Mouse (Mus musculus): ENCODE measurements around the gene Zfp652.

DNA sequence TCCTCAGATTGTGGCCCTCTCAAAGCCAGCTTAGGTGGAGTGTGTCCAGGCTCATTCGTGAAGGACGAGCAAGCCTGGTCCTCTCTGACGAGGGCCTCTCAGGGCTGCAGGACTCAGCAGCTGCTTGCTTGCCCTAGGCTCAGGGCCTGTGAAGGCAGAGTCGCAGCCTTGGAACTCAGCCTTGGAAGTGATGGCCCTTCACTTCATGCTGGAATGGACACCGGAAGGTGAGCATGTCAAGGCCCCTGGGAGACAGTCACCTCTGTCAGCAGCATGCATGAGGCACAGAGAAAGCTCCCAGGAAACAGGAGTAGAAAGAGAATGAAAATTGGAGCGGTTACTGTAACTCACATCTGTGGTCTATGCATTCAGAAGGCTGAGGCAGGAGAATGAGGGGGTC lies 99.3 kb downstream of the Zfp652 start:
- TF ChIP-seq POLR2A (IDR thresholded peaks at IDR 0.05; ENCODE audit: control insufficient read depth, extremely low read depth, insufficient read depth, low read length, poor library complexity) = no peak
- TF ChIP-seq CTCF (IDR thresholded peaks at IDR 0.05; ENCODE audit: borderline replicate concordance, control insufficient read depth, extremely low read depth, insufficient read depth, low read length, poor library complexity) = no peak

Data from thymus, adult 2 months (tissue).